Comparison of ENCODE assay signal across 13 mouse cellular contexts in genomic region chr3:149076928-149077551, GRCm38 (mm10).
DNase-seq lines count a peak whose midpoint lies in the region; ATAC-seq and TF ChIP-seq lines count a peak whose summit lies in the region.
"Had no signal": no experiment of that assay in that cellular context is flagged by ENCODE, and none has a peak within 500 bp of the region (broad histone marks: within the 10 kb centered on the region; RNA-seq: fewer than 3 reads in every experiment).

No protein-coding gene starts in this region.

- H3K27me3 ChIP-seq in heart, embryonic 14.5 days (ENCODE audit: control insufficient read depth, insufficient read depth, low read length), result no peaks in the 10 kb centered on the region
- no peaks in the 10 kb centered on the region for H3K27me3 ChIP-seq in hindbrain, embryonic 16.5 days (replicated peaks; ENCODE audit: control insufficient read depth, insufficient read depth, low read length)
- H3K27me3 ChIP-seq in midbrain, embryonic 15.5 days (replicated peaks), result no peaks in the 10 kb centered on the region
- H3K27me3 ChIP-seq in midbrain, embryonic 14.5 days (ENCODE audit: control insufficient read depth, insufficient read depth, low read length), result no peaks in the 10 kb centered on the region

- in situ Hi-C loops in ES-E14 (cut with MboI; ENCODE audit: low sequenced_read_pairs in 2 of 2, unreplicated experiment in 2 of 2), result no loop called here

- H3K4me3 ChIP-seq in heart, embryonic 14.5 days (ENCODE audit: control insufficient read depth in 1 of 2, insufficient read depth in 1 of 2, low read depth in 1 of 2, low read length in 2 of 2), result no peak overlapping the region
- H3K4me3 ChIP-seq in ES-E14 (ENCODE audit: insufficient read depth in 1 of 2, low read depth in 1 of 2, low read length in 2 of 2, poor library complexity in 1 of 2, severe bottlenecking in 1 of 2), result no peak overlapping the region
- H3K4me3 ChIP-seq in hindbrain, embryonic 16.5 days (ENCODE audit: low read length), result no peak overlapping the region
- H3K4me3 ChIP-seq in midbrain, embryonic 15.5 days, result no peak overlapping the region
- no peak overlapping the region for H3K4me3 ChIP-seq in midbrain, embryonic 14.5 days (replicated peaks; ENCODE audit: low read depth, low read length)
- H3K4me3 ChIP-seq: midbrain, embryonic 10.5 days had no signal

- H3K9ac ChIP-seq in heart, embryonic 14.5 days (ENCODE audit: low read length), result no peak overlapping the region
- no peak overlapping the region for H3K9ac ChIP-seq in ES-E14 (ENCODE audit: insufficient read depth, low read depth, low read length, poor library complexity, severe bottlenecking)
- H3K9ac ChIP-seq in hindbrain, embryonic 16.5 days (ENCODE audit: low read depth, low read length), result no peak overlapping the region
- no peak overlapping the region for H3K9ac ChIP-seq in midbrain, embryonic 15.5 days
- no peak overlapping the region for H3K9ac ChIP-seq in midbrain, embryonic 14.5 days (replicated peaks; ENCODE audit: low read length)
- H3K9ac ChIP-seq: hindbrain, embryonic 14.5 days had no signal

- intact Hi-C loops in heart, postnatal 36 days (cut with DNase I), result no loop called here

- ATAC-seq in heart, embryonic 14.5 days (ENCODE audit: insufficient number of reproducible peaks, insufficient read depth, low FRiP score, low read depth), result no peak
- no peak for ATAC-seq in hindbrain, embryonic 16.5 days
- ATAC-seq in midbrain, embryonic 15.5 days (replicated peaks), result no peak
- ATAC-seq in midbrain, embryonic 14.5 days (ENCODE audit: low FRiP score, low TSS enrichment), result no peak

- H3K27ac ChIP-seq in heart, embryonic 14.5 days (replicated peaks in 1 of 2; ENCODE audit: control insufficient read depth in 1 of 2, insufficient read depth in 1 of 2, low read depth in 2 of 2, low read length in 2 of 2), result no peak overlapping the region
- no peak overlapping the region for H3K27ac ChIP-seq in ES-E14 (ENCODE audit: insufficient read depth, low read depth, low read length, poor library complexity, severe bottlenecking)
- no peak overlapping the region for H3K27ac ChIP-seq in hindbrain, embryonic 16.5 days (ENCODE audit: low read depth, low read length)
- H3K27ac ChIP-seq in midbrain, embryonic 15.5 days, result no peak overlapping the region
- no peak overlapping the region for H3K27ac ChIP-seq in midbrain, embryonic 14.5 days (replicated peaks; ENCODE audit: low read depth, low read length)
- H3K27ac ChIP-seq: hindbrain, embryonic 14.5 days; midbrain, embryonic 10.5 days had no signal

- H3K4me2 ChIP-seq in heart, embryonic 14.5 days (ENCODE audit: low read length), result peak overlapping the region; percentile 29
- H3K4me2 ChIP-seq in hindbrain, embryonic 16.5 days (ENCODE audit: low read length), result no peak overlapping the region
- H3K4me2 ChIP-seq in midbrain, embryonic 15.5 days, result no peak overlapping the region
- no peak overlapping the region for H3K4me2 ChIP-seq in midbrain, embryonic 14.5 days (ENCODE audit: low read length)
- H3K4me2 ChIP-seq: hindbrain, embryonic 14.5 days had no signal

- no peak for DNase-seq in heart, postnatal 36 days
- DNase-seq in ES-E14 (ENCODE audit: low read depth, low spot score), result no peak
- DNase-seq in fat pad, adult 2 months (ENCODE audit: extremely low read depth, low read depth, low spot score), result peak; percentile 59
- DNase-seq in lung, postnatal 10 days, result peak; percentile 23
- DNase-seq in midbrain, embryonic 14.5 days, result no peak
- DNase-seq: adrenal gland, adult 8-10 months; kidney, postnatal 14 days; thymus, postnatal 36 days had no signal

- no peaks in the 10 kb centered on the region for H3K4me1 ChIP-seq in heart, embryonic 14.5 days (ENCODE audit: control insufficient read depth in 2 of 2, insufficient read depth in 2 of 2, low read length in 2 of 2)
- peaks cover 0 to 3% of the 10 kb centered on the region in 2 experiments; a peak in 2 of 4 replicates for H3K4me1 ChIP-seq in ES-E14 (ENCODE audit: control insufficient read depth in 2 of 2, insufficient read depth in 2 of 2, low read length in 2 of 2, poor library complexity in 1 of 2)
- H3K4me1 ChIP-seq in hindbrain, embryonic 16.5 days (ENCODE audit: control insufficient read depth, insufficient read depth, low read depth, low read length), result peaks cover 8% of the 10 kb centered on the region
- peaks cover 18% of the 10 kb centered on the region; the same call in 1 of the 2 replicates for H3K4me1 ChIP-seq in midbrain, embryonic 15.5 days
- peaks cover 11% of the 10 kb centered on the region; the same call in 1 of the 2 replicates for H3K4me1 ChIP-seq in midbrain, embryonic 14.5 days (ENCODE audit: control insufficient read depth, insufficient read depth, low read length)

- no peaks in the 10 kb centered on the region for H3K9me3 ChIP-seq in heart, embryonic 14.5 days (ENCODE audit: control insufficient read depth, low read length)
- H3K9me3 ChIP-seq in ES-E14 (ENCODE audit: control insufficient read depth, insufficient read depth, low read depth, low read length), result no peaks in the 10 kb centered on the region
- no peaks in the 10 kb centered on the region for H3K9me3 ChIP-seq in hindbrain, embryonic 16.5 days (ENCODE audit: control insufficient read depth, low read length)
- no peaks in the 10 kb centered on the region for H3K9me3 ChIP-seq in midbrain, embryonic 15.5 days
- no peaks in the 10 kb centered on the region for H3K9me3 ChIP-seq in midbrain, embryonic 14.5 days (ENCODE audit: control insufficient read depth, low read length)
- H3K9me3 ChIP-seq: midbrain, embryonic 10.5 days had no signal

- no peaks in the 10 kb centered on the region for H3K36me3 ChIP-seq in heart, embryonic 14.5 days (ENCODE audit: control insufficient read depth, insufficient read depth, low read length)
- H3K36me3 ChIP-seq in ES-E14 (ENCODE audit: control insufficient read depth, insufficient read depth, low read length, poor library complexity, severe bottlenecking), result no peaks in the 10 kb centered on the region
- no peaks in the 10 kb centered on the region for H3K36me3 ChIP-seq in hindbrain, embryonic 16.5 days (ENCODE audit: control insufficient read depth, insufficient read depth, low read length)
- no peaks in the 10 kb centered on the region for H3K36me3 ChIP-seq in midbrain, embryonic 15.5 days (replicated peaks)
- no peaks in the 10 kb centered on the region for H3K36me3 ChIP-seq in midbrain, embryonic 14.5 days (ENCODE audit: control insufficient read depth, insufficient read depth, low read length)
- H3K36me3 ChIP-seq: midbrain, embryonic 10.5 days had no signal

- WGBS in heart, embryonic 14.5 days, result 62% methylated on average over 21 of the region's 21 CpGs
- WGBS in hindbrain, embryonic 16.5 days, result 77% methylated on average over 21 of the region's 21 CpGs
- WGBS in midbrain, embryonic 15.5 days, result 73% methylated on average over 21 of the region's 21 CpGs
- WGBS in midbrain, embryonic 14.5 days, result 79% methylated on average over 21 of the region's 21 CpGs

TF ChIP-seq in ES-E14, 5 proteins besides CTCF, POLR2A, EP300 and RAD21:
- TF ChIP-seq CHD2 (IDR thresholded peaks at IDR 0.05; ENCODE audit: low read depth, low read length) (no peak), MAFK (IDR thresholded peaks at IDR 0.05; ENCODE audit: insufficient read depth, low read depth, low read length) (0 out of 2 replicates have a peak, but pooled peaks have one; percentile 8)

Comparison
In these comparisons a context has a peak if more than half of its experiments do, and no peak if none do; other contexts are left out.
1. DNase-seq: peak in fat pad, adult 2 months (single experiment) and lung, postnatal 10 days (single experiment); none in heart, postnatal 36 days (0 of 2), ES-E14 (single experiment) and midbrain, embryonic 14.5 days (single experiment).